Mouse (Mus musculus): Measurements from ENCODE around the gene Tedc1.
A peak's percentile ranks its signal among the peaks of the same experiment; 100 is the strongest.
"Not testable (repeated sequence)": the region's sequence is repeated elsewhere in the genome, so short reads cannot be mapped to it uniquely, and the experiment has no call there.

Tedc1 gene

GRCm38 (mm10) chr12:113155076-113155771, 997 bp upstream of the Tedc1 start:
- peak; percentile 77 for DNase-seq

DNA sequence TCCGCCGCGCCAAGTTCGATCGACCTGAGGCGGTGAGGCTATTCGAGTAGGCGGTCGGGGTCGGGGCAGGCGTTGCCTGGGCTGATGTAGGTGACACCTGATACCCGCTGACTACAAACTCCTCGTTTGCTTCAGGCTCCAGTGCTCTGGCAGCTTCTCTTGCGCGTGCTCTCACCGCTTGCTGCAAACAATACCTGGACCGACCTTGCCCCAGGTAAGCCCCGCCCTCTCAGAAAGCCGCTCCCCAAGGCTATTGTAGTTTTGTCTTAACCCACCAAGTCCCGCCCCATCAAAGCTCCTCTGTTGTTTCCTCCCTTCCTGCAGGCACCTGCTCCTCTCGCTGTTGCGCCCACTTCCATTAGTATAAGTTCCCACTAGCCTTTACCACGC, 314 bp downstream of the Tedc1 start:
- peak; percentile 76 for DNase-seq

- peak; percentile 21 for DNase-seq
Measured at GRCm38 (mm10) chr12:113157002-113157401, 781 bp downstream of the Tedc1 start.

DNA sequence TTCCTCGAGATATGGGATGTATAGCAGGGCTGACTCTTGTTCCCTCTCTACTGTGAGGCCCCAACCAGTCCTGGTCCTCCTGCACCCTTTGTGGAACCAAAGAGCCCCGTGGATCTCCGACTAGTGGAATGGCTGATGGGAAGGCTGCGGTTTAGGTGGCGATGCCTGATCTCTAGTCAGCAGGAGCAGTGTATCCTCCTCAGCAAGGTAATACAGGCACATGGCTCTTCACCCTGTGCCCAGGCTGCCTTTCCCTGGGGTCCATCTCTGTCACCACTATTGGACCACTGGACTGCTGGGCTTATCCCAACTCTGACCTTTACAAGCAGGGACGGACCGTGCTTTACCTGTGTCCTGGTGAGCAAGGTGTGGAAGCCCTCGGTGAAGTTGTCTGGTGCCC, 1.3 kb downstream of the Tedc1 start:
- DNase-seq, result no peak

GRCm38 (mm10) chr12:113157971-113158370, 1.8 kb downstream of the Tedc1 start:
- no peak for DNase-seq

GRCm38 (mm10) chr12:113163561-113164006, 7.4 kb downstream of the Tedc1 start:
- DNase-seq, result no peak

GRCm38 (mm10) chr12:113168031-113168536, 11.9 kb downstream of the Tedc1 start:
- peak; percentile 64 for DNase-seq

- no peak for DNase-seq
Measured at GRCm38 (mm10) chr12:113176960-113177725, 20.9 kb downstream of the Tedc1 start.

DNA sequence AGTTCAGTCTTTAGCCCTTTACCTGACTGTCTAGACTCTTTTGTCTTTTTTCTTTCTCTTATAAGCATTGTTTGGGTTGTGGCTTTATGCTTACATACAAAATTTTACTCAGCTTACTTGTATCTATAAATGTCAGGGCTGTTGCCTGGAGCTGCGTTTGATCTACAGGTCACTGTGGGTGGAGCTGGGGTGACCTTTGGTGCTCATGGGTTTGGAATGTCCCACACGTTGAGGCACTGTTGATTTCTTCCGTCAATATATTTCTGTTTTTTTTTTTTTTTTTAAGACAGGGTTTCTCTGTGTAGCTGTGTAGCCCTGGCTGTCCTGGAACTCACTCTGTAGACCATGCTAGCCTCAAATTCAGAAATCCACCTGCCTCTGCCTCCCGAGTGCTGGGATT, 24.8 kb downstream of the Tedc1 start:
- no peak for DNase-seq

GRCm38 (mm10) chr12:113184945-113185344, 28.7 kb downstream of the Tedc1 start:
- DNase-seq, result no peak

- DNase-seq, result peak; percentile 54
Measured at GRCm38 (mm10) chr12:113185442-113186291, 29.4 kb downstream of the Tedc1 start, which contains the start of gene Tmem121. TSS of gene Tmem121 (plus strand) at chr12:113185930.

DNA sequence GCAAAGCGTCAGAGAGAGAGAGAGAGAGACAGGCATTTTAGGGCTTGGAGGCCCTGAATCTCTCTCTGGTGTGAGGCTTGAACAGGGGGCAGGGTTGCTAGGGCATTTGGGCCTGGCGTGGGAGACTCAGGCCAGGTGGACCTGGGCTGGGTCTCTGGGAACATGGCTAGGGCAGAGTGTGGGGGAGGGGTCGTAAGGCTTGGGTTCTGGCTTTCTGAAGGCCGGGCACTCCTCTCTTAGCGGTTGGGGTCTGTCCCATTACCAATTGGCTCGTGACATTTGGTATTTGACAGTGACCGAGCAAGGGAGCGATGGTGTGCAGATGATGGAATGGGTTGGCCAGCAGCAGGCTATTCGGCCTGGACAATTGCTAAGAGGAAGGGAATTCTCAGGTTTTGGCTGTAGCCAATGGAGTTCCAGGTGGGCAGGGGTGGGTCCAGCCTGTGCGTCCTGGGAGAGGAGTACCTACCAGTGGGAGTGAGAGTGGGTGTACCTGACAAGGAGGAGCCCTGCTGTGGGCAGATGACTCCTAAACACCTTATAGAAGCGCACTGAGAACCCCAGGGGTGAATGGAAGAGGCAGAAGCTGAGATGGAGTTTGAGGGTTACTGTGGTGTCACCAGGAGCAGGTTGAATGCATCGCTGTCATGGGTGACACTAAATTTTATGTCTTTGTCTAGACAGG, 30.2 kb downstream of the Tedc1 start:
- DNase-seq, result no peak

DNA sequence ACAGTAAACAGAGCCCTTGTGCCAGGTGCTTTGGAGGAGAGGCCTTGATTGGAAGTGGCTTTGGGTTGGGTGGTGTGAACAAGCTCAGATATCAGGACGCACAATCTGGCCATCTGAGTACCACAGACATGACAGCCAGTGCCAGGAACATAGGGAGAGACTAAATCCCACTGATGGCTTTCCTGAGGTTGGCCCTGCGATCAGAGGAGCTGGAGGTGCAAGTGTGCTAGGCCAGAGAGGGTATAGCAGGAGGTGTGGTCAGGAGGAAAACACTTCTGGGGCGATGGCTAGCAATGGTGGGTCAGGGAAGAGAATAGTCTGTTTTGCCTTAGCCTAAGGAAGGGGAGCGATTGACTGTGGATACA, 30.8 kb downstream of the Tedc1 start:
- DNase-seq, result no peak

DNA sequence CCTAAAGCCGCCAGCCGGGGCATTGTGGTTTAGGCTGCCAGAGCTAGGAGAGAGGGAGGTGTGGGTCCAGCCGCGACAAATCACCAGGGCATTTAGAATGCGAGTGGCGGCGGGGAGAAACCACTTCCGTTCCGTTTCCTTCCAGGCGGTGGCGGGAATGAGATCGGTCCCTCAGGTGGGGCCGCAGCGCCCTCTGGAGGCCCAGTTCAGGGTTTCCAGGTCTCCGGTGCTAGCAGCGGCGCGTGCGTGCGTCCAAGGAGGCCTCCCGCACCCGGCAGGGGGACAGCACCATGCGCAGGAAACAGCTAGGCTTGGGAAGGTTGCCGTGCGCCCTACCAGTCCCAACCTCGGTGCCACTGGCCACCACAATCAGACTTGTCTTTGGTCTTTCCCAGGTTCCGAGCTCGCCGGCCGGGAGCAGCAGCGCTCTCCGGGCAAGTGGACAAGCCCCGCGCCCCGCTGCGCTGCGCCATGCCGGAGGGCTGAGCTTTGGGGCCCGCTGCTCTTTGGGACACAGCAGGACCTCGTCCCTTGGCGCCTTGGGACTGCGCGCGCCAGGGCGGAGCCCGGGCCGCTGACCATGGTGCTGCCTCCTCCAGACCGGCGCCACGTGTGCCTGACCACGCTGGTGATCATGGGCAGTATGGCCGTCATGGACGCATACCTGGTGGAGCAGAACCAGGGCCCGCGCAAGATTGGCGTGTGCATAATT, 31.5 kb downstream of the Tedc1 start:
- peak; percentile 93 for DNase-seq

GRCm38 (mm10) chr12:113188349-113189055, 32.3 kb downstream of the Tedc1 start:
- no peak for DNase-seq

DNA sequence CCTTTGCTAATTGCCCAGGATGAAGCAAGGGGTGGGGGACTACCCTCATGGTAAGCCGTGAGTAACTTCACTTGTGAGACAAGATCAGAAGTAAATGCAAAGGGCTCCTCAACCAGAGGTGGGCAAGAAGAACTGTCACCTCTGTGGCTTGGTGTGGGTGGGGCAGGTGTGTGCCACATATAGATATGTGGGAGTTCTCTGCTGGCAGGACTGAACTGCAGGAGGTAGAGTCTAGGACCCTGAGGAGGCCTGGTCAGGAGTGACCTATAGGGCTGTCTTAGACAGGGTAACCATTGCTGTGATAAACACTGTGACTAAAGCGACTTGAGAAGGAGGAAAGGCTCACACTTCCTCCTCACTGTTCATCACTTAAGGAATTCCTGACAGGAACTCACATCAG, 37.2 kb downstream of the Tedc1 start:
- no peak for DNase-seq

GRCm38 (mm10) chr12:113199132-113199531, 42.9 kb downstream of the Tedc1 start:
- not testable (repeated sequence) for DNase-seq

DNA sequence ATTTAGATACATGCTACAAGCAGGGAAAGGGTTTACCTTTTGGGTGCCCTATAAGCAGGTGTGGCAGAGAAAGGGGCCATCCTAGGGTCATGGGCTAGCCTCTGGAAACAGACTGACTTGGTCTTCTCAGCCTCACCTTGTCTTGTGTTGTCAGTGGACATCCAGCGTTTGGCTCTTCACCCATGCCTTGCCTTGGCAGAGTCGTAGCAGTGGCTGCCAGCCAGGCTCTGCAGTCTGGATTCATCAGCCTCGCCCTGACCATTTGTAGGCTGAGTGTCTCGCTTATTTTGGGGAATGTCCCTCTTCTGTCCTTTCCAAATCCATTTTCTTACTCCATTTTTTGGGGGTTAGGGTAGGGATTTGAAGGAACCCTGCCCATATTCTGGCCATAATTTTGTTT, 45.1 kb downstream of the Tedc1 start:
- DNase-seq, result no peak

GRCm38 (mm10) chr12:113202008-113202407, 45.8 kb downstream of the Tedc1 start:
- DNase-seq, result peak; percentile 34

- DNase-seq, result no peak
Measured at GRCm38 (mm10) chr12:113203522-113203921, 47.3 kb downstream of the Tedc1 start.

GRCm38 (mm10) chr12:113205251-113205942, 49.2 kb downstream of the Tedc1 start:
- no peak for DNase-seq
